Mouse (Mus musculus) layer of hippocampus, adult 9-10 months (tissue): ENCODE data around the gene Nlrc4.

Source experiments
- DNase-seq: peaks from one replicate; pipeline ENCODE4 v3.0.0; 2022; ENCODE audit warnings: low spot score

Nlrc4 gene

DNA sequence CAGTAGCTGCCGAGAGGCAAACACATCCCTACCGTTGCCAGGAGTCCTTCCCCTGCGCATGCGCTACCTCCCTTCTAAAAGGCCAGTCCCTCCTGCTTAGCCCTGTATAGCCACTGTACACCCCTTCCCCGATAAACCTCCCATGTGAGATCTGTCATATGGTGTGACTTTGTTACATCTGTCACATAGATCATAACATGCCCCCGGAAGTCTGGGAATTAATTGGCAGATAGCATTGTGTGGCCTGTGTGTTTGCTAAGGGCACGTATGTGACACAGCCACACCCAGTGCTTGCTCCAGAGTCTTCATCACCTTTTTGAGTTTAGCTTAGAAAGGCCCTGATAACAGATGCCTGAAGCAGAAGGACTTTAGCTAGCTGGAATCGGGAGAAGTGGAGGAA, 28.9 kb downstream of the Nlrc4 start:
- no peak for DNase-seq

DNA sequence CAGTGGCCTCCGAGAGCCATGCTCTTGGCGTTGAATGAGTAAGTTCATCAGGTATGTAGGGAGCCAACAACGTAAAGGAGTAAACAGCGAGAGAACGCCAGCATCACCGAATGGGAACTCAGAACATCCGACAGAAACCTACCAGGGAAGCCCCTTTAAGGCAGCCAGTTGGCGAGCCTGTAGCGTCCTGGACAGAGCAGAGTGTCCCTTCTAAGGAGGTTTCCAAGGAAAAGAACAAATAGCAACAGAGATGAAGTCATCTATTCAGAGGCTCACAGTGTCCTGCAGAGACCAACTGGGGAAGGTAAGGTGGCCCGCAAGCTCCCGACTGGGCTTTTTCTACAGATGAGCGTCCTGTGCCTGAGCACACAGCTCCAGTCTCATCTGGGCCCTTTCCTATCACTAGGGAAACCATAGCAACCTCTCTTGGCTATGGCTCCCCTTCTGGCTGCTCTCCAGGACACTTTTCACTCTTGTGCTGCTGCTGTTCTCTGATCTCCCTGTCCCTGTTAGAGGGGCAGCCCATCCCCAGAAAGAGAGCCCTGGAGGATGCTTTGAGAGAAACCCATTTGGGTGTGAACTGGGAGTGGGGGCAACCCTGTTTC, 34.4 kb downstream of the Nlrc4 start:
- no peak for DNase-seq

DNA sequence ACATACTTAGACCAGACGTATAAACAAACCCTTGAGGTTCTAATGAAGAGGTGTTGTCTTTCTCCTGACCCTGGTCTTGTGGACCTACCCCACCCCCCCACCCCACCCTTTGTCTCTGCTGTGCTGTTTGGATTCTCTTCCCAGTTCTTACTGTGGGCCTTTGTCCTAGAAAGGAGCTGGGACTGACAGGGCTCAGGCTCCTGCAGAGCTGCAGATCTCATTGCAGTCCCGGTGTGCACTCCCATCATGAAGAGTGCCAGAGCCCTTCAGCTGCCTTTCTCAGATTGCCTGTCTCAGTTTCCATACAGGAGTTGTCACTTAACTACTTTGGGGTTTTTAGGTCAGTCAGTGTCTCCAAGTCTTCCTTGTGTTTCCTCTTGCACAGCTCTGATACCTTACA, 38.3 kb downstream of the Nlrc4 start:
- DNase-seq = no peak

DNA sequence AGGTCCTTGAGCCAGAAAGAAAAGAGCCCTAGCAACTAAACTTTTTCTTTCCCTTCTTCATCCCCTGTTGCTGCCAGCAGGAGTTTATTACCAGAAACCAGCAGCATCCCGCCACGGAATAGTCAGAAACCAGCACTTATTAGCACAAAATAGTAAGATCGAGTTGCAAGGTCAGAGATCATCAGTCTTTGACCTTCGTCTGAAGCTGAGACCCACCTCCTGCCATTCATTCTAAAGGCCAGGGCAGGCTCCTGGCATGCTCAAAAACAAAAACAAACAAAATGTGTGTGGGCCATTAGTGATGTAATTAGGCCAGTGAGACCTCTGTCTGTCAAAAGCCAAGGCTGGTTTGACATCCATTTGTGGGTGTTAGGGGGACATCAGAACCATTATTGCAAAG, 40.8 kb downstream of the Nlrc4 start:
- DNase-seq = no peak

DNA sequence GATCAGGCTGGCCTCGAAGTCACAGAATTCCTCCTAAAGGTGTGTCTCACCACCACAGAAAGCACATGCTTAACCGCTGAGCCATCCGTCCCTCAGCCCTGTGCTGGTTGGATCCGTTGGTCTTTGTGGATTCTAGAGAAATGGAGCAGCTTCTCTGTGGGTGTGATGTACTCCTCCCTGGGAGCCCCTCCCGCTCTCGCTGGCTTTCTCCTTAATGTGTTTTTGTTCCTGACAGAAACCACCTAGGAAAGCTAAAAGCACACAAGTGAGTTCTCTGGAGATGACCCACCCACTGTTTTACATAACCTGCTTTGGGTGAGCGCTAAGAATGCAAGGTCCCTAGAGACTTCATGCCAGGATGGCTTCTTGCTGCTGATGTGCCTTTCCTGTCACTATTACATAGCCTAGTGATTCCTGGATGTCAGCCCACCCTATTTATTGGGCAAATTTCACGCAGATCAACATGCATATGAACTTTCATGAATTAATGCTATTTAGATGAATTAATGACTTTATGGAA, 42.0 kb downstream of the Nlrc4 start:
- no peak for DNase-seq

DNA sequence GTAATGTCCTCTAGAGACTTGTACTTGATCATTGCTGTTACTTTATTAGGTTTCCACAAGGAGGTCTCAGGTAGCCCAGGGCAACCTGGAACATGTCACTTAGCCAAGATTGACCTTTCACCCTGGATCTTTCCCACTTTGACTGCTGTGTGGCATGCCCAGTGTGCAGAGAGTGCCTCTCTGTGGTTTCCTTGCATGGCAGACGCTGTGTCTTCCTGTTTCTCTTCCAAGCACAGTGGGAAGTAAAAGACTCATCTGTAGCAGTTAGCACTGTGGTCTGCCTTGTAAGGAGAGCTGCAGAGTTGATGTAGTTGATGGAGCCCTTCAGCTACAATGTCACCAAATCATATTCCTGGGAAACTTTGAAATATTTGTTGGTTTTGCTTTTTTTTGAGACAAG, 44.3 kb downstream of the Nlrc4 start:
- DNase-seq = no peak

DNA sequence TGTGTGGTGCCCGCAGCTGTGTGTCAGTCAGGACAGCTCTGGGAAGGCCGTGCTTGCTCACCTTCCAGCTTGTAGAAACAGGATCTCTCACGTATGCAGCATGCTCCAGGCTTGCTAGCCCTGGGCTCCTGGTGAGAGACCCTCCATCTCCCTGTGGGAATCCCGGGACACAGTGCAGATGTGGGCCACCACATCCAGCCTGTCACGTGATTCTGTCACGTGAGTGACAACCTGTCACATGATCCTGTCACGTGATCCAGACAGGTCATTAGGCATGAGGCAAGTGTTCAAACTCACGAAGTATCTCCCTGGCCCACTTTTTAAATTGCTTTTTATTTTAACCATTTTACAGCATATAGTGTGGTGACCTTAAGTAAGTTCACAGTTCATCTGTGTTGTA, 45.6 kb downstream of the Nlrc4 start:
- no peak for DNase-seq

DNA sequence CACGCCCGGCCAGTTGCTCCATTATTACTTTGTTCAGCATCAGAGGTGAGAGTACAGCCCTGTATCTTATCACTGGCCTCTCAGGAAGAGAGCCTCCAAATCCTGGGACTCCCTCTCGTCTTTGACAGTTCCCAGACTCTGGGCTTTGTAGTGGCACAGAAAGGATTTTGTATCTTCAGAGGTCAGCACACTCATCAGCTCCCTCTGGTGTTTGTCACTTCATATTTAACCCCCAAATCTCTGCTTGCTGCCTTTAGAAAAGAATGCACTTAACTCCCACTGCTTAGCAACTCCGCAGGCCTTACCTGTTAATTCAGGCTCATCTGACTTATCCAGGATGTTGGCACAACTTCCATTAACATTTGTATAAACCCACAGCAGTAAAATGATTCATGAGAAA, 49.2 kb downstream of the Nlrc4 start:
- DNase-seq = no peak

DNA sequence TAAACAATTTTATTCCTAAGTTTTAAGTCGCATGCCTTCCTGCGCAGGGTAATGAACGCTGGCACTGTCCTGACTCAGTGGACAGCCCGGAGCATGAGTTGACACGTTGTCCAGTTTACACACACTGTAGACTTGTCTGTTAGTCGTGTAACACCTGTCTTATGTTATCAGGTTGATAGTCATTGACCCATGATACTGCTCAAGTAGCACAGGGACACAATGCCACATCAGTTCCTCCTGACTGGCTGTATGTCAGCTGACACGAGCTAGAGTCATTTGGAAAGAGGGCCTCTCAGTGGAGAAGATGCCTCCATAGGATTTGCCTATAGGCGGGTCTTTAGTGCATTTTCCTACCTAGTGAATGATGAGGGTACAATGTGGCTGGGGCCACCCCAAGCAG, 52.5 kb downstream of the Nlrc4 start:
- DNase-seq = no peak

DNA sequence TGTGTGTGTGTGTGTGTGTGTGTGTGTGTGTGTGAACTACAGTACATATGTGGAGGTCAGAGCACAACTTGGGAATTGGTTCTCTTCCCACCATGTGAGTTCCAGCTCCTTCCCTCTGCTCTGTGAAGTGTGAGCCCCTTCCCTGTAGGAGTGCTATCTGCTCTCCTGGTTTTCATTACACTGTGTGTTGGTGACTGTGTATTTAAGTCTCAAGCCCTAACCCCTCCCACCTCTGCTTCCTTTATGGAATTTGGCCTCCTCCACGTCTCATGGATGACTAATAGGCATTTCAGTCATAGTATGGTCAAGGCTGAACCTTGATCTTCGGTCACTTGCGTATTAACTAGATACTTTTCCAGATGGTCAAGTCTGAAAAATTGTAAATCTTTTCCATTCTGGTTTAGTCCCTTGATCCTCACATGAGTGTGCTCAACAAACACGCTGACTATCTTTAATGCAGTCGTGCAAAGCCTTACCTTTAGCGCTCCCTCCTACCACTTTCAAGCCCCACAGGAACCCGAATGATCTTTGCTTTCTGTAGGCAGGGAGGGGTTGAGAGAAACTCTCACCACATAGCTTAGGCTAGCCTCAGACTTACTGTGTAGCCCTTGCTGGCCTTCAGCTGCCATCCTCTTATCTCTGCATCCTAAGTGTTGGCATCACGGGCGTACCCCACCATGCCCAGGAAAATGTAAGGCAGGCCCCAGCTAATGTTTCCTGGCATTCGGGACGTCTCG, 56.3 kb downstream of the Nlrc4 start:
- no peak for DNase-seq

DNA sequence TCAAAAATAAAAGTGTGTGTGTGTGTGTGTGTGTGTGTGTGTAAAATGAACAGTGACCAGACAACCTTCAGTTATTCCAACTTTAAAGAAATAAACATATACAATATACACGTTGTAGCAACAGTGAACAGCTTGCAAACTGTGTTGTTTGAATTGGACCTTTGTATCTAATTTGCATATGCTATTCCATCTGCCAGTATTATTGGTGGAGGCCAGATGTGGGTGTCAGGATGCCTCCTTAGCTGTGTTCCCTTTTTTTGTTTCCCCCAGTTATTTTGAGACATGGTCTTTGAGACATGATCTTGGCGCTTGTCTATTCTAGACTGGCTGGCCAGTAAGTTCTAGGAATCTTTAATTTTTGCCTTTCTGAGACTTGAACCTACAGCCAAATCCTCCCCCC, 61.8 kb downstream of the Nlrc4 start:
- DNase-seq = no peak

DNA sequence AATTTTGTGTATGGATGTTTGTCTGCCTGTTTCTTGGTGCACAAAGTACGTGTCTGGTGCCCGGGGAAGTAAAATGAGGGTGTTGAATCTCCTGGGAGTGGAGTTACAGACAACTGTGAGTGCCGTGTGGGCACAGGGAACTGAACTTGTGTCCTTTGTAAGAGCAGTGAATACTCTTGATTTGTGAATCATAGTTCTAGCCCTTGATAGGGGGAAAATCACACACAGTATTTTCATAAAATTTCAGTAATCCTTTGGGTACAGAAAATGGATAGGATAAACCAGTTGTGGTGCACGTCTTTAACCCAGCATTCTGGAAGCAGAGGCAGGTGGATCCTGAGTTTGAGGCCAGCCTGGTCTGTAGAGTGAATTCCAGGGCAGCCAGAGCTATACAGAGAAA, 62.2 kb downstream of the Nlrc4 start:
- DNase-seq = no peak

DNA sequence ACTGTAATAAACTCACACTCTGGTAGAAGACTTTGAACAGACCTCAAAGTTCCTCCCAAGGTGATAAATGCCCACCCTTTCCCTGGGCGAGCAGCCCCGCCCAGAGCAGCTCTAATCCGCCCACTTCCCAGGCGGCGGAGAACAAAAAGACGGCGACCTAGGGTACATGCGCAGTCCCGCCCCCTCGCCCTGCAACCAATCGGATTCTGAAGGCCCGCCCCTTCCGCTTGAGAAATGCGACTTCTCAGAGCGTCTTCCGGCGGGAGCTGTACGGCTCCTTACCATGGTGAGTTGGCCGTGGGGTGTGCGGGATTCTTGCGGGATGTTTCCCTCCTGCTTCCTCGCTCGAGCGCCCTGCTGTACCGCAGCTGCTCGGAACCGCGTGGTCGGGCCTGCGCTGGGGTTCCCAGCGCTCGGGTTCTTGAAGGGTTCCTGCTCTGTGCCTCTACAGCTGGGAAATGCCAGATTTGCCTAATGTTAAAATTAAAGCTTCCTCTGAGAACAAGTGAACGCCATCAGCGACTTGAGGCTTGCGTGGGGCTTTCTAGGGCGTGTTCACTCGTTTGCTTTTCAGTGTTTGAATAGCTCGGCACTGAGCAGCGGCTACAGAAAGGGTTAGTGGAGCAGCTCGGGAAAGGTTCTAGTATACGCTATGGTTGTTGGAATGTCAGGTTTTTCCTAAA, 63.4 kb downstream of the Nlrc4 start, which contains the start of gene Slc30a6:
TSS of gene Slc30a6 (plus strand) at position 226 of the 683 bp plus-strand sequence.
- DNase-seq = peak; percentile 89

DNA sequence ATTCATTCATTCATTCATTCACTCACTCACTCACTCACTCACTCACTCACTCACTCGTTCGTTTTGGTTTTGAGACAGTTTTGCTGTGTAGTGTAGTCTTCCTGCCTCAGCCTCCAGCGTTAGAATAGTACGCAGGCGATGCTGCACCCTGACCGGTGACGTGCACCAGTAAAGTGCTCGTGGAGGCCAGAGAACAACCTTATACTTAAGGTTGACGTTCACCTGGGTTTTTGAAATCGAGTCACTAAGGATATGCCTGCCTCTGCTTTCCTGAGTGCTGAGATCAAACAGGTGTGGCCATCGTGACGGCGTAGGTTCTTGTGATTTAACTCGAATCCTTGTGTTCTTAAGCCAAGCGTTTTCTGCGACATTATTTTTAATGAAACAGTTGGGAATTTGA, 64.1 kb downstream of the Nlrc4 start:
- no peak for DNase-seq

DNA sequence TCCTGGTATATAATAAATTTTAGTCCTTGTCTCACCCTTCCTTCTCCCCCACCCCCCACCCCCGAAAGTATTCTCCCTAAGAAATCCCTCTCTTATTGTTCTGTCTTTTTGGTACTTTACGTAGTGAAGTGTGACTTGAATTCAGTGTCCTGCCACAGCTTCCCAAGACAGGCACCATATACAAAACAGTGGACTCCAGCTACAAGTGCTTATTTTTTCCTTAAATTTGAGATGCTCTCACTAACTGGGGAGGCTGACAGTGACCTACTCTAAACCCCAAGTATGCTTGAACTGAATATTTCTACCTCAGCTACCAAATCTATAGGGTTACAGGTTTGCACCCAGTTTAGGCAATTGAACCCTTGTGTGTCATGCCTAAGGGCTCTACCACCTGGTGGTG, 64.6 kb downstream of the Nlrc4 start:
- DNase-seq = no peak

DNA sequence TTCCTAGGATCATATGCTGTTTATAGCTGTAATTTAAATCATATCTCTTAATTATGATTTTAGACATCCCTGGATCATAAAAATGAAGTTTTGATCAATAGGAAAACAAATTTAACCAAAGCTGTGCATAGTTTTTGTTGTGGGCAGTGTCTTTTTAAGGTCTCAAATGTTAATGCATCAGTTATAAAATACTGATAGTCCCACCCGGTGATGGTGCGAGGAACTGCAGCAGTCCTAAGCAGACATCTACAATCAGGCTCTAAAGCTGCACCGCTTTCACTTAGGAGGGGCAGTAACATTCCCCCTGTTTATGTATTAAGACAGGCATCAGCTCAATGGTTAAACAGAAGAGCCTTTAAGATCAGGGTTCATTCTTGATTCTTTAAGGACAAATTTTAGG, 69.1 kb downstream of the Nlrc4 start:
- DNase-seq = no peak

DNA sequence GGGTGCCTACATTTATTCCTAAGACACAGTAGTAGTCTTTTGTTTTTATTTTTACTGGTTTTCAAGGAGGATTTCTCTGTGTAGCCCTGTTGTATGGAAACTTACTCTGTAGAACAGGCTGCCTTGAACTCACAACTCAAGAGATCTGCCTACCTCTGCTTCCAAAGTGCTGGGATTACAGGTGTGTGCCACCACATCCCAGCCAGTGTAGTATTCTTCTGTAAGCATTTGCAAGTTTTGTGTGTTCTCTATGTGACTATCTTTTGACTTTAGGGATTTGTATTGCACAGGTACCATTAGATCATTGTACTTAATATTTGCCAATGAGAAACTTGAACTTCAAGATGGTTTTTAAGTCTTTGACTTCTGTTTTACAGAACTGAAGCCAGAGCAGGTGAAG, 72.3 kb downstream of the Nlrc4 start:
- DNase-seq = no peak

DNA sequence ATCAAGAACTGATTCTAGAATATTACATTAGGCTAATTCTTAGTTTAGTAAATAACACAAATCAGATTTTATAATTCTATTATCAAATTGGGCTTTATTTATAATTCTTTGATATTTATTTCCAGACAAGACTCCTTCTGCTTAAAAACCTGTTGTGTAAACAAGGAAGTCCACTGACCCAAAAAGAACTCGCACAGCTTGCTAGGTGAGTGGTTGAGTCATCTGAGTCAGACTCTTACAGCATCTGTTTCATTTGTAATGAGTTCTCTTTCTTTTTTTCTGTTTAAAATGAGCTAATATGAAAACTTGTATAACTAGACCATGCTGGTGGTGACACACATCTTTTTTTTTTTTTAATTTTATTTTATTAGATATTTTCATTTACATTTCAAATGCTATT, 82.0 kb downstream of the Nlrc4 start:
- no peak for DNase-seq
